Mouse (Mus musculus): ENCODE measurements at regions not wholly inside any gene's neighbourhood (a gene's known extent, or its start where the extent isn't known, plus 50 kb on each side); places are given as distances from the start of the nearest gene placed in this dataset.

GRCm38 (mm10) chr1:92703270-92703669, 54.6 kb upstream of the Otos start:
- H3K9me3 ChIP-seq (ENCODE audit: control insufficient read depth, low read length) = no peaks in the 10 kb centered on the region
- H3K36me3 ChIP-seq (ENCODE audit: control insufficient read depth, insufficient read depth, low read length) = no peaks in the 10 kb centered on the region
- H3K4me1 ChIP-seq (ENCODE audit: control insufficient read depth, insufficient read depth, low read length) = peaks cover 7% of the 10 kb centered on the region
- no peak overlapping the region for H3K27ac ChIP-seq (ENCODE audit: low read depth, low read length)
- no peak overlapping the region for H3K9ac ChIP-seq (ENCODE audit: low read length)
- DNase-seq (ENCODE audit: low spot score, missing footprints) (no peak), ATAC-seq (ENCODE audit: low FRiP score) (no peak)
- 68% methylated on average over 3 of the region's 3 CpGs for WGBS
- no peaks in the 10 kb centered on the region for H3K27me3 ChIP-seq (ENCODE audit: control insufficient read depth, insufficient read depth, low read length)
- H3K4me3 ChIP-seq (ENCODE audit: low read depth, low read length) = no peak overlapping the region
- H3K4me2 ChIP-seq = no peak overlapping the region

- Histone ChIP-seq H3K9ac (ENCODE audit: low read length) (no peak overlapping the region), H3K27me3 (ENCODE audit: control insufficient read depth, insufficient read depth, low read length) (no peaks in the 10 kb centered on the region), H3K4me2 (no peak overlapping the region), H3K4me3 (ENCODE audit: low read depth, low read length) (no peak overlapping the region), H3K36me3 (ENCODE audit: control insufficient read depth, insufficient read depth, low read length) (no peaks in the 10 kb centered on the region), H3K9me3 (ENCODE audit: control insufficient read depth, low read length) (no peaks in the 10 kb centered on the region), H3K27ac (ENCODE audit: low read depth, low read length) (no peak overlapping the region), H3K4me1 (ENCODE audit: control insufficient read depth, insufficient read depth, low read length) (peaks cover 7% of the 10 kb centered on the region)
- DNase-seq (ENCODE audit: low spot score, missing footprints) (no peak), ATAC-seq (ENCODE audit: low FRiP score) (no peak)
- 94% methylated on average over 2 of the region's 2 CpGs for WGBS
Measured at GRCm38 (mm10) chr1:92700107-92700506, 51.5 kb upstream of the Otos start.

- Histone ChIP-seq H3K4me1 (ENCODE audit: control insufficient read depth, insufficient read depth, low read length) (peaks cover 7% of the 10 kb centered on the region), H3K9ac (ENCODE audit: low read length) (no peak overlapping the region), H3K36me3 (ENCODE audit: control insufficient read depth, insufficient read depth, low read length) (no peaks in the 10 kb centered on the region), H3K27ac (ENCODE audit: low read depth, low read length) (no peak overlapping the region), H3K9me3 (ENCODE audit: control insufficient read depth, low read length) (no peaks in the 10 kb centered on the region), H3K4me3 (ENCODE audit: low read depth, low read length) (no peak overlapping the region), H3K4me2 (no peak overlapping the region), H3K27me3 (ENCODE audit: control insufficient read depth, insufficient read depth, low read length) (no peaks in the 10 kb centered on the region)
- DNase-seq (ENCODE audit: low spot score, missing footprints) (no peak), ATAC-seq (ENCODE audit: low FRiP score) (peak; percentile 17; the same call in 1 of the 2 replicates)
- 5% methylated on average over 6 of the region's 6 CpGs for WGBS
Measured at GRCm38 (mm10) chr1:92699697-92700096, 51.1 kb upstream of the Otos start.

- H3K9me3 ChIP-seq (ENCODE audit: control insufficient read depth, low read length) = no peaks in the 10 kb centered on the region
- WGBS = under 1% methylated on average over 9 of the region's 9 CpGs
- H3K9ac ChIP-seq (ENCODE audit: low read length) = 0 out of 2 replicates have a peak overlapping the region, but pooled peaks have one; percentile 0
- peaks cover 7% of the 10 kb centered on the region for H3K4me1 ChIP-seq (ENCODE audit: control insufficient read depth, insufficient read depth, low read length)
- ATAC-seq (ENCODE audit: low FRiP score) (peak; percentile 79), DNase-seq (ENCODE audit: low spot score, missing footprints) (no peak)
- no peaks in the 10 kb centered on the region for H3K27me3 ChIP-seq (ENCODE audit: control insufficient read depth, insufficient read depth, low read length)
- H3K4me2 ChIP-seq = no peak overlapping the region
- H3K4me3 ChIP-seq (ENCODE audit: low read depth, low read length) = no peak overlapping the region
- no peak overlapping the region for H3K27ac ChIP-seq (ENCODE audit: low read depth, low read length)
- no peaks in the 10 kb centered on the region for H3K36me3 ChIP-seq (ENCODE audit: control insufficient read depth, insufficient read depth, low read length)
Measured at GRCm38 (mm10) chr1:92699048-92699447, 50.4 kb upstream of the Otos start.

GRCm38 (mm10) chr1:92698541-92698940, 49.9 kb upstream of the Otos start:
- Histone ChIP-seq H3K36me3 (ENCODE audit: control insufficient read depth, insufficient read depth, low read length) (no peaks in the 10 kb centered on the region), H3K27me3 (ENCODE audit: control insufficient read depth, insufficient read depth, low read length) (no peaks in the 10 kb centered on the region), H3K9ac (ENCODE audit: low read length) (no peak overlapping the region), H3K27ac (ENCODE audit: low read depth, low read length) (no peak overlapping the region), H3K4me3 (ENCODE audit: low read depth, low read length) (no peak overlapping the region), H3K4me1 (ENCODE audit: control insufficient read depth, insufficient read depth, low read length) (peaks cover 7% of the 10 kb centered on the region), H3K4me2 (no peak overlapping the region), H3K9me3 (ENCODE audit: control insufficient read depth, low read length) (no peaks in the 10 kb centered on the region)
- ATAC-seq (ENCODE audit: low FRiP score) (no peak), DNase-seq (ENCODE audit: low spot score, missing footprints) (no peak)
- WGBS = 92% methylated on average over 3 of the region's 3 CpGs

Data from midbrain, embryonic 11.5 days (tissue).